Mouse (Mus musculus) forelimb bud, embryonic 11.5 days (tissue): Measurements from ENCODE around the gene Rbm38.
A peak's percentile ranks its signal among the peaks of the same experiment; 100 is the strongest.

ENCODE experiments used
- DNase-seq: peaks from one replicate; pipeline ENCODE4 v3.0.0-alpha.2; 2012; ENCODE audit warnings: low read depth, low spot score

Rbm38 gene

GRCm38 (mm10) chr2:173057623-173058022, 37.3 kb downstream of the Rbm38 start:
- no peak for DNase-seq

GRCm38 (mm10) chr2:173058263-173058662, 38.0 kb downstream of the Rbm38 start:
- no peak for DNase-seq

DNA sequence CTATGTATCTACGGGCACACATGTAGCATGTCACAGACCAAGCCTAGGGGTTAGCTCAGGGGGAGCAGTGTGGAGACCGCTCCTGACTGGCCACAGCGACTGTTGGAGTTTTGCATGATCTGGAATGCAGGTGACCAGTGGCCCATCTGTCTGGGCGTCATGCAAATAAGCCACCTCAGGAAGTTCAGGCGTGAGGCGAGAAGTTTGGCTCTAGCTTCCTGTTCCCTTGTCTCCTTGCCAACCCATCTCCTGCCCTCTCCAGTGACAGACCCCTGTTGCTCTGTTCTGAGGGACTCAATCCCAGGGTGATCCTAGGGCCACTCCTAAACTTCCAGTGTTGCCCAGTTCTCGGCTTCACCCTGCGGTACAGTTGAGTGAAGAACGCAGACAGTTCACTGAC, 40.2 kb downstream of the Rbm38 start:
- DNase-seq, result no peak

- DNase-seq, result no peak
Observed at GRCm38 (mm10) chr2:173061443-173062351, 41.4 kb downstream of the Rbm38 start.

- no peak for DNase-seq
Observed at GRCm38 (mm10) chr2:173063219-173063618, 42.9 kb downstream of the Rbm38 start.

DNA sequence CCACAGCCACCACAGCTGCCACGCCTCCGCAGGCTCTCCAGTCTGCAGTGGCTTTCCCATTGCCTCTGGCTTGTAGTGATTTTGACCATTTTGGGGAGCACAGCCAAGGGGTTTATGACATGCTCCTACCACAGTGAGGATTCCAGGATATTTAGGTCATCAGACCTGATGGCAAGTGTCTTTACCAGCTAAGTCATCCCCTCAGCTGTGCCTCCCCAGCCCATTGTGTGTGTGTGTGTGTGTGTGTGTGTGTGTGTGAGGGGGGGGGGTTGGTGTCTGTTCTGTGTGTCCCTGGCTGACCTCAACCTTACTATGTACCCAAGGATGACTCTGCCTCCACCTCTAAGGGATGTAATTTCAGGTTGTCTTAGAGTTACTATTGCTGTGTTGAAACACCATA, 44.6 kb downstream of the Rbm38 start:
- no peak for DNase-seq

GRCm38 (mm10) chr2:173072948-173073347, 52.6 kb downstream of the Rbm38 start:
- DNase-seq, result no peak

GRCm38 (mm10) chr2:173073666-173074065, 53.4 kb downstream of the Rbm38 start:
- no peak for DNase-seq

GRCm38 (mm10) chr2:173076921-173077320, 56.6 kb downstream of the Rbm38 start:
- DNase-seq, result no peak

GRCm38 (mm10) chr2:173079766-173080549, 59.7 kb downstream of the Rbm38 start:
- DNase-seq, result no peak

- peak; percentile 79 for DNase-seq
Observed at GRCm38 (mm10) chr2:173080785-173081241, 60.5 kb downstream of the Rbm38 start.

- DNase-seq, result no peak
Observed at GRCm38 (mm10) chr2:173082706-173083105, 62.4 kb downstream of the Rbm38 start.

GRCm38 (mm10) chr2:173083106-173083505, 62.8 kb downstream of the Rbm38 start:
- no peak for DNase-seq

- DNase-seq, result no peak
Observed at GRCm38 (mm10) chr2:173083712-173084475, 63.6 kb downstream of the Rbm38 start.
